Mouse (Mus musculus): Measurements from ENCODE around the gene Gm5741.
A peak's percentile ranks its signal among the peaks of the same experiment; 100 is the strongest.

Gm5741 gene

DNA sequence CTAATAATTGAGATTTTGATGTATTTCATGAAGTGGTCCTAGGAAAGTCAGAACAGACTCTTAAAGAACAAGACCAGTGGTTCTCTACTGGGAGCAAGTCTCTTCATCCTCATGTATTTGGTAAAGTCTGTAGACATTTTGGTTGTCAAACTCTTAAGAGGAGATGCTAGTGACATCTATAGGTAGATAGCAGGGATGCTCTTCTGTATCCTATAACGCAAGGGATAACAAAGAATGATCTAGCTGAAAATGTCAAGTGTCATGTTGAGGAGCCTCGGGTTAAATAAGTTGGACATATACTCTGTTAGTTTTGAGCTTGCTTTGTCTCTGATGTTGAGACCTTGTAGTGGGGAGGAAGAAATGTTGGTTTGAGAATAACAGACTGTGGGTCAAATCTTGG lies 39.9 kb downstream of the Gm5741 start:
- peak; percentile 38 for DNase-seq (ENCODE audit: low read depth)

DNA sequence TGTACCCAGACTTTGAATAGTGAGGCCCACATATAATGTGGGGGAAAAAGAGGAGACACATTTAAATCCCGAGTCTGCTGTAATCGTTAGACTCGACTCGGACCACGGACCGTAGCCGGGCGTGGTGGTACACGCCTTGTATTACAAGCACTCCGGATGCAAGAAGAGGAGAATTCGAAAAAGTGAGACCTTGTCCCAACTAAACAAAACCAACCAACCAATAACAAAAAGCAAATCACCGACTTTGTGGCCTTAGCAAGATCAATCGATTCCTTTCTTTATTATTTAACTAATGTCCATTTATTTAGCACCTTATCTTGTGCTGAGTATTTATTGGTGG lies 40.3 kb downstream of the Gm5741 start:
- peak; percentile 35 for DNase-seq (ENCODE audit: low read depth)

DNA sequence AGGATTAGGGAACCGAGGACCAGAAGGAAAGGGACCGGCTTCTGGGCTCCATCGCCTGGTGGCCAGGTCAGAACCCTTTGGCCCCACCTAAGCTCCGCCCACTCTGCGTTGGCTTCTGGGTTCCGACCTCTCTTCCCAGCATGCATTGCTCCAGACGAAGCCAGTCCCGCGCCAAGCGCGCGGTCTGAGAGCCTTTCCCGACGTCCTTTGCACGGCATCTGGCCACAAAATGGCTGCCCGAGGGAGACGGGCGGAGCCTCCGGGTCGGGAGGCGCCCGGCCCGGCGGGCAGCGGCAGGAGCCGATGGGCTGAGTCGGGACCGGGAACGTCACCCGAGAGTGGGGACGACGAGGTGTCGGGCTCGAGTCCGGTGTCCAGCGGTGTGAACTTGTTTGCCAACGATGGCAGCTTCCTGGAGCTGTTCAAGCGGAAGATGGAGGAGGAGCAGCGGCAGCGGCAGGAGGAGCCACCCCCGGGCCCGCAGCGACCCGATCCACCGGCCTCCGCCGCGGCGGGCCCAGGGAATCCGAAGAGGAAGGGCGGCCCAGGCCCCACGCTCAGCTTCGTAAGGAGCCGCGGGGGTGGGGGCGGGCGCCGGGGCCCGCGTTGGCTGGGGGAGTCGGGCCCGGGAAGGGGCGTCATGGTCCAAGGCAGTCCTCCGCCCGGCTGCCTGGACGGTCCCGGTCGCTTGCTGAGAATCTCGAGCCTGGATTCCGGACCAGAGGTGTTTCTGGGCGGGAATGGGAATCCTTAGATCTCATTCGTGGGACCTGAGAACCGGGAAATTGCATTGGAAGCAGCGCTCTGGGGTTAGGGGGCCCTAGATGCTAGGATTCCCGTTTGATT lies 40.9 kb downstream of the Gm5741 start, which contains the start of gene Trir:
TSS of gene Trir (plus strand) at position 154 of the 846 bp plus-strand sequence.
- DNase-seq (ENCODE audit: low read depth), result peak; percentile 98

DNA sequence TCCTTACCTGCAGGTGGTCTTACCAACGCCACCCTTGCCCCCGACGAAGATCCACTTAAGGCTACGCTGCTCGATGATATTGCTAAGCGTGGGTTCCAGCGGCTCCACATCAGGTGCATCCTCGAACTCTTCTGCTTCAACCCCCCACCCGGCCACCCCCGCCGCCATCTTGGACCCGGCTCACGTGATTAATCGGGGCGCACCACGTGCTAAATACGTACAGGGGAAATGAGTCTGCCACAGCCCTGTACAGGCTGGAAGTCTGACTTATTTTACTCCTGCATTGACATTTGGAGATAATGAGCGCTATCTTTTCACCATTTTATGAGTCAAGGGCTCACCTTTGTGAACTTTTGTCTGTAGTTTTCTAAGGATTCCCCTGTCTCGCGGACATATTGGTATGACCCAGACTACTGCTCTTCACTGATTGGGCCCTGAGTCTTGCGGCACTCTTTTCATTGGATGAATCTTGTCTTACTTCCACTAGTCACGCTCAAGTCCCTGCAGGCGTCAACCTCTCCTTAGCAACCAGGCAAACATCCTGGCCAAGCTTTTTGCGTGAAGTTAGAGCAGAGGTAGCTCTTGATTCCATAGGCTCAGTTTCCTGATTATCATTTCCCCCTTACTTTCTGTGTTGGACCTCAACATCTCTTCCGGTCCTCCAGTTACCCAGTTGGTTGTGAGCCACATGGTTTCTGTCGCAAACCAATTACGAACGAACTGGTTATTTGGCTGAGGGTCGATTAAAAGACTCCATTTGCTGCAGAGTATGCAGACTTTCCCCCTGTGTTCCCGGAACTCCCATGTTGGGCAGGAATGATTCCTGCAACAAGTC lies 42.5 kb downstream of the Gm5741 start, which contains the start of gene Asna1:
TSS of gene Asna1 (minus strand) at position 184 of the 835 bp plus-strand sequence.
- DNase-seq (ENCODE audit: low read depth), result peak; percentile 91

DNA sequence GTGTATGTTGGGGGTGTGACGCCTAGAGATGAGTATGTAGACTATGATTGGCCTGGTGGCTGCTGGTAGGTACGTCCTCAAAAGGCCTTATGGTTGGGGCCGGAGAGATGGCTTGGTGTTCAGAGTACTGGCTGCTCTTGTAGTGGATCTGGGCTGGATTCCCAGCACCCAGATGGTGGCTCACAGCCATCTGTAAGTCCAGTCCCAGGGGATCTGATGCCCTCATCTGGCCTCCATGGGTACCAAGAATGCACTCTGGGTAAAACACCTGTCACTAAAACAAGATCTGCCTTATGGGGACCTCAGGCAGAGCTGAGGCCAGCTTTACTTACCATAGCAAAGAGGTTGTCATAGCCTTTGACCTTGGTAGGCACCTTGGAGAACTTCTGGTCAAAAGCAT lies 43.9 kb downstream of the Gm5741 start:
- no peak for DNase-seq (ENCODE audit: low read depth)

DNA sequence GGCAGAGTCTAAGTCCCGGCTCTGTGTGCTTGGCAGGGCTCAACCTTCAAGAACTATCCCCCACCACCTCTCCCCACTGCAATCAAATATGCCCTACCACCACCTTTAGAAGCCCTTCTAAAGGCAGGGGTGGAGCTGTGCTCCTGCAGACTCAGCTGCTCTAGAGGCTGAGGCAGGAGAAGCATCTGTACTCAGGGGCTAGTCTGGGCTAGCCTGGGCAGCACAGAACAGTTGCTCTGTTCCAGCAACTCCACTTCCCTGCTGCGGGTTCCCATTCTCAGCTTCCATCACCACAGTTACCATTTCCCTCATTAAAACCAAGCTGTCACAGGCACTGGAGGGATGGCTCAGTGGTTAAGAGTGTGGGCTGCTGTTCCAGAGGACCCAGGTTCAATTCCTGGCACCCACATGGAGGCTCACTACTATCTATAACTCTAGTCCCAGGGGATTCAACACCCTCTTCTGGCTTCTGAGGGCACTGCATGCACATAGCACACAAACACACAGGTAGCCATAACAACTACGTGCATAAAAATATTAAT lies 46.2 kb downstream of the Gm5741 start:
- DNase-seq (ENCODE audit: low read depth), result no peak

Data from NIH3T3 (cell line).